Mouse (Mus musculus) lung, embryonic 14.5 days (tissue): ENCODE measurements around the gene Lclat1. TPM values are rescaled to one million over a fixed set of nuclear protein-coding genes. Genes with fewer than 3 reads are reported as not detected.
"Not testable (repeated sequence)": the region's sequence is repeated elsewhere in the genome, so short reads cannot be mapped to it uniquely, and the experiment has no call there.

Experiments
- ATAC-seq: fragments of 200-750 bp; cut with Nextera tagmentation; 2 replicates; pipeline ENCODE4 v1.8.0; 2017; ENCODE audit warnings: mild to moderate bottlenecking, moderate TSS enrichment, moderate library complexity; ENCODE audit not compliant: insufficient read depth
- DNase-seq: peaks from one replicate; pipeline ENCODE4 v3.0.0-alpha.2; 2015
- H3K27ac ChIP-seq: fragments of 300-500 bp; sonication (generic); 2 replicates; pipeline ENCODE4 v1.5.1; 2014; ENCODE audit warnings: low read depth, mild to moderate bottlenecking, moderate library complexity
- H3K27me3 ChIP-seq: fragments of 300-500 bp; sonication (generic); 2 replicates; pipeline ENCODE4 v1.6.1; 2014; ENCODE audit warnings: low read length, control low read depth; ENCODE audit not compliant: insufficient read depth
- H3K36me3 ChIP-seq: fragments of 300-500 bp; sonication (generic); 2 replicates; pipeline ENCODE4 v1.6.1; 2014; ENCODE audit warnings: control low read depth; ENCODE audit not compliant: insufficient read depth
- H3K4me1 ChIP-seq: fragments of 300-500 bp; sonication (generic); 2 replicates; pipeline ENCODE4 v1.6.1; 2014; ENCODE audit warnings: antibody characterized with exemption, control low read depth; ENCODE audit not compliant: insufficient read depth
- H3K4me2 ChIP-seq: fragments of 300-500 bp; sonication (generic); 2 replicates; pipeline ENCODE4 v1.6.1; 2014; ENCODE audit warnings: mild to moderate bottlenecking
- H3K4me3 ChIP-seq: fragments of 300-500 bp; sonication (generic); 2 replicates; pipeline ENCODE4 v1.5.1; 2014; ENCODE audit warnings: low read depth, low read length
- H3K9ac ChIP-seq: fragments of 300-500 bp; sonication (generic); 2 replicates; pipeline ENCODE4 v1.6.1; 2014
- H3K9me3 ChIP-seq: fragments of 300-500 bp; sonication (generic); 2 replicates; pipeline ENCODE4 v1.6.1; 2016; ENCODE audit warnings: low read depth, low read length, control low read depth
- CTCF ChIP-seq: IDR thresholded peaks from 2 replicates; pipeline ENCODE4 v1.5.1; 2016; ENCODE audit warnings: antibody characterized with exemption, low read depth
- WGBS: fragments of 180-500 bp; shearing (Covaris S2); extraction: QIAGEN DNeasy Blood & Tissue Kit; methylation state at CpG from one replicate; pipeline ENCODE4 v1.1.7; 2014; 5-methylcytosine and 5-hydroxymethylcytosine counted together
- polyA plus RNA-seq: library from polyadenylated mRNA; unstranded; fragments of >200 nt; fragmentation: Nextera tagmentation; extraction: Ambion mirVana; gene quantifications from 2 replicates; pipeline ENCODE4 v1.2.1, GENCODE M21; 2014

Gene Lclat1
- polyA plus RNA-seq, 1 experiment from 2014 or later = 23.0 TPM

- no peak overlapping the region for H3K4me3 ChIP-seq
- H3K27me3 ChIP-seq = no peaks in the 10 kb centered on the region
- no peaks in the 10 kb centered on the region for H3K9me3 ChIP-seq
- H3K36me3 ChIP-seq = no peaks in the 10 kb centered on the region
- peaks cover 2% of the 10 kb centered on the region; the same call in 1 of the 2 replicates for H3K4me1 ChIP-seq
- TF ChIP-seq CTCF = no peak
- no peak overlapping the region for H3K4me2 ChIP-seq
- H3K27ac ChIP-seq = no peak overlapping the region
- DNase-seq (no peak), ATAC-seq (no peak)
- no peak overlapping the region for H3K9ac ChIP-seq
- 82% methylated on average over 3 of the region's 3 CpGs for WGBS
These were observed 142.8 kb downstream of the Lclat1 start for GRCm38 (mm10) chr17:73250488-73251141.

GRCm38 (mm10) chr17:73251142-73251502 lies 143.3 kb downstream of the Lclat1 start:
- no peaks in the 10 kb centered on the region for H3K9me3 ChIP-seq
- H3K4me3 ChIP-seq = no peak overlapping the region
- ATAC-seq (peak; percentile 52; the same call in 1 of the 2 replicates), DNase-seq (no peak)
- TF ChIP-seq CTCF = no peak
- no peak overlapping the region for H3K9ac ChIP-seq
- H3K27me3 ChIP-seq = no peaks in the 10 kb centered on the region
- H3K4me1 ChIP-seq = peaks cover 2% of the 10 kb centered on the region; the same call in 1 of the 2 replicates
- peak overlapping the region; percentile 24; the same call in 1 of the 2 replicates for H3K27ac ChIP-seq
- 62% methylated on average over 8 of the region's 8 CpGs for WGBS
- no peaks in the 10 kb centered on the region for H3K36me3 ChIP-seq
- H3K4me2 ChIP-seq = no peak overlapping the region

GRCm38 (mm10) chr17:73251812-73252608 lies 144.2 kb downstream of the Lclat1 start:
- Histone ChIP-seq H3K27ac (peak overlapping the region; percentile 24; the same call in 1 of the 2 replicates), H3K9me3 (no peaks in the 10 kb centered on the region), H3K4me2 (no peak overlapping the region), H3K27me3 (no peaks in the 10 kb centered on the region), H3K9ac (no peak overlapping the region; the same call in 1 of the 2 replicates), H3K4me3 (no peak overlapping the region), H3K4me1 (peaks cover 2% of the 10 kb centered on the region; the same call in 1 of the 2 replicates), H3K36me3 (no peaks in the 10 kb centered on the region)
- no peak for TF ChIP-seq CTCF
- 36% methylated on average over 11 of the region's 11 CpGs for WGBS
- ATAC-seq (peak; percentile 68), DNase-seq (peak; percentile 71)

GRCm38 (mm10) chr17:73253291-73253969 lies 145.6 kb downstream of the Lclat1 start:
- H3K9me3 ChIP-seq = no peaks in the 10 kb centered on the region
- no peak for TF ChIP-seq CTCF
- H3K36me3 ChIP-seq = no peaks in the 10 kb centered on the region
- ATAC-seq (no peak), DNase-seq (no peak)
- 67% methylated on average over 10 of the region's 10 CpGs for WGBS
- H3K4me3 ChIP-seq = no peak overlapping the region
- no peaks in the 10 kb centered on the region for H3K27me3 ChIP-seq
- H3K4me2 ChIP-seq = no peak overlapping the region
- H3K4me1 ChIP-seq = peaks cover 2% of the 10 kb centered on the region; the same call in 1 of the 2 replicates
- H3K9ac ChIP-seq = no peak overlapping the region
- H3K27ac ChIP-seq = no peak overlapping the region

- Histone ChIP-seq H3K27ac (no peak overlapping the region), H3K36me3 (no peaks in the 10 kb centered on the region), H3K4me1 (peaks cover 2% of the 10 kb centered on the region; the same call in 1 of the 2 replicates), H3K27me3 (no peaks in the 10 kb centered on the region), H3K9ac (no peak overlapping the region), H3K4me2 (no peak overlapping the region), H3K9me3 (no peaks in the 10 kb centered on the region), H3K4me3 (no peak overlapping the region)
- ATAC-seq = no peak
- WGBS = 86% methylated on average over 5 of the region's 5 CpGs
- DNase-seq = no peak
- TF ChIP-seq CTCF = no peak
These were observed 148.0 kb downstream of the Lclat1 start for GRCm38 (mm10) chr17:73255801-73256200.

- 36% methylated on average over 12 of the region's 12 CpGs for WGBS
- Histone ChIP-seq H3K27ac (no peak overlapping the region), H3K36me3 (no peaks in the 10 kb centered on the region), H3K9me3 (no peaks in the 10 kb centered on the region), H3K4me2 (no peak overlapping the region), H3K4me1 (no peaks in the 10 kb centered on the region), H3K4me3 (no peak overlapping the region), H3K27me3 (no peaks in the 10 kb centered on the region), H3K9ac (no peak overlapping the region)
- ATAC-seq (no peak), DNase-seq (peak; percentile 8)
- TF ChIP-seq CTCF = no peak
These were observed 150.8 kb downstream of the Lclat1 start for GRCm38 (mm10) chr17:73258620-73259019.

GRCm38 (mm10) chr17:73259258-73259657 lies 151.5 kb downstream of the Lclat1 start:
- H3K4me2 ChIP-seq, H3K36me3 ChIP-seq, H3K27me3 ChIP-seq, H3K27ac ChIP-seq, ATAC-seq, H3K4me3 ChIP-seq, H3K4me1 ChIP-seq, H3K9me3 ChIP-seq, DNase-seq, H3K9ac ChIP-seq: not testable (repeated sequence)
- 90% methylated on average over 5 of the region's 5 CpGs for WGBS
